Comparison of ENCODE assay signal across 9 mouse cellular contexts in the genomic region with DNA sequence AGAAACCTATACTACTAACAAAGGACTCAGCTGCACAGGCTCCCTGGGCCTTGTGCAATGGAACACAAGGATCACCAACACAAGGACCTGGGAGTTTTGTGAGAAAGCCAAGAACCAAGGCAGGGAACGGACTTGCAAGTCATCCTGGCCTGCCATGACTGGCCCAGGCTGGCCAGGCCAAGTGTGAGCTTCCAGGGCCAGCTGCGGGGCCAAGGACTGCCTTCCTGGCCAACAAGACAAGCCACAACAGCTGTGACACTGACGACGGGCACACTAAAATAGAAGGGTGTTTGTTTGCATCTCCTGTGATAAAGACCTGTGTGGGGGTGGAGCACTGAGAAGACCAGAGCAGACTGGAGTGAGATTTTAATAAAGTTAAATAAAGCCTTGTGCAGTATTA.
DNase-seq lines count a peak whose midpoint lies in the region; ATAC-seq and TF ChIP-seq lines count a peak whose summit lies in the region.
"Had no signal": no experiment of that assay in that cellular context is flagged by ENCODE, and none has a peak within 500 bp of the region (broad histone marks: within the 10 kb centered on the region; RNA-seq: fewer than 3 reads in every experiment).

No protein-coding gene starts in this region.

- H3K4me2 ChIP-seq in kidney, embryonic 16.5 days (replicated peaks; ENCODE audit: low read depth, low read length) = no peak overlapping the region

- no peak overlapping the region for H3K4me3 ChIP-seq in olfactory bulb, adult 2 months (ENCODE audit: insufficient read depth, low read depth, low read length)
- no peak overlapping the region for H3K4me3 ChIP-seq in kidney, embryonic 16.5 days (ENCODE audit: low read length)

- TF ChIP-seq CTCF in olfactory bulb, adult 2 months (IDR thresholded peaks at IDR 0.05; ENCODE audit: insufficient read depth, low read depth, low read length) = no peak

- TF ChIP-seq POLR2A in olfactory bulb, adult 2 months (IDR thresholded peaks at IDR 0.05; ENCODE audit: insufficient read depth, low read depth, low read length) = no peak

- no peak overlapping the region for H3K9ac ChIP-seq in kidney, embryonic 16.5 days (replicated peaks; ENCODE audit: low read length)

- H3K27ac ChIP-seq in olfactory bulb, adult 2 months (ENCODE audit: insufficient read depth, low read depth, low read length) = peak overlapping the region; percentile 86
- no peak overlapping the region for H3K27ac ChIP-seq in kidney, embryonic 16.5 days (ENCODE audit: low read length)
- H3K27ac ChIP-seq: macrophage had no signal

- peak; percentile 98 for DNase-seq in heart, adult 11 months
- DNase-seq in heart, adult 8-10 months (ENCODE audit: low spot score) = no peak
- peak; percentile 33 for DNase-seq in ovary, adult 18-20 months (ENCODE audit: low spot score)
- no peak for DNase-seq in ovary, postnatal 14 days (ENCODE audit: low spot score)
- peak; percentile 21 to 31 for DNase-seq in gastrocnemius, postnatal 4 days (ENCODE audit: low spot score in 2 of 2)
- no peak for DNase-seq in left cerebral cortex, adult 9 months (ENCODE audit: low spot score in 2 of 2)

- ATAC-seq in kidney, embryonic 16.5 days (ENCODE audit: low FRiP score, low TSS enrichment) = no peak

- no peaks in the 10 kb centered on the region for H3K27me3 ChIP-seq in kidney, embryonic 16.5 days (ENCODE audit: insufficient read depth, low read length)

- 18% methylated on average over 4 of the region's 4 CpGs for WGBS in olfactory bulb, adult 2 months
- whole genome bisulfite sequencing in kidney, embryonic 16.5 days = 58% methylated on average over 4 of the region's 4 CpGs

- H3K36me3 ChIP-seq in kidney, embryonic 16.5 days (ENCODE audit: insufficient read depth, low read length) = no peaks in the 10 kb centered on the region

- H3K9me3 ChIP-seq in kidney, embryonic 16.5 days (ENCODE audit: low read length) = no peaks in the 10 kb centered on the region

- H3K4me1 ChIP-seq in olfactory bulb, adult 2 months (ENCODE audit: control insufficient read depth, insufficient read depth, low read length) = peaks cover 29% of the 10 kb centered on the region
- H3K4me1 ChIP-seq in kidney, embryonic 16.5 days (ENCODE audit: insufficient read depth, low read length) = no peaks in the 10 kb centered on the region

Comparison
In these comparisons a context has a peak if more than half of its experiments do, and no peak if none do; other contexts are left out.
1. DNase-seq: peak in heart, adult 11 months (single experiment), ovary, adult 18-20 months (single experiment) and gastrocnemius, postnatal 4 days (2 of 2); none in heart, adult 8-10 months (single experiment), ovary, postnatal 14 days (single experiment) and left cerebral cortex, adult 9 months (0 of 2).